Comparison of ENCODE assay signal across 8 mouse cellular contexts in genomic region chr1:78707280-78707679, GRCm38 (mm10). TPM values are rescaled to one million over a fixed set of nuclear protein-coding genes. Genes with fewer than 3 reads are reported as not detected.
DNase-seq lines count a peak whose midpoint lies in the region; ATAC-seq lines count a peak whose summit lies in the region.
"Had no signal": no experiment of that assay in that cellular context is flagged by ENCODE, and none has a peak within 500 bp of the region (broad histone marks: within the 10 kb centered on the region; RNA-seq: fewer than 3 reads in every experiment).

No protein-coding gene starts in this region.

- DNase-seq in kidney, adult 9 months = peak; percentile 26
- DNase-seq in 3T3-L1 (ENCODE audit: low read depth, low spot score) (peak; percentile 49), 416B (ENCODE audit: low read depth) (peak; percentile 68)
- peak; percentile 38 for DNase-seq in layer of hippocampus, adult 9-11 months
- no peak for DNase-seq in T-cell, adult 2 months (ENCODE audit: low spot score)
- no peak for DNase-seq in heart, embryonic 10.5 days (ENCODE audit: low spot score)

- H3K27ac ChIP-seq in kidney, embryonic 14.5 days (ENCODE audit: low read depth, low read length) = no peak overlapping the region
- no peak overlapping the region for H3K27ac ChIP-seq in heart, embryonic 10.5 days
- H3K27ac ChIP-seq: lung, embryonic 15.5 days had no signal

- no peak overlapping the region for H3K4me2 ChIP-seq in kidney, embryonic 14.5 days (replicated peaks; ENCODE audit: low read depth, low read length)
- H3K4me2 ChIP-seq: lung, embryonic 15.5 days had no signal

- no peak overlapping the region for H3K9ac ChIP-seq in kidney, embryonic 14.5 days (ENCODE audit: low read depth, low read length)
- H3K9ac ChIP-seq: lung, embryonic 15.5 days had no signal

- peaks cover 31% of the 10 kb centered on the region for H3K36me3 ChIP-seq in kidney, embryonic 14.5 days (ENCODE audit: control insufficient read depth, insufficient read depth, low read length)
- peaks cover 38% of the 10 kb centered on the region for H3K36me3 ChIP-seq in heart, embryonic 10.5 days

- H3K27me3 ChIP-seq in kidney, embryonic 14.5 days (ENCODE audit: control insufficient read depth, insufficient read depth, low read length) = no peaks in the 10 kb centered on the region
- H3K27me3 ChIP-seq in heart, embryonic 10.5 days (ENCODE audit: insufficient read depth, poor library complexity, severe bottlenecking) = no peaks in the 10 kb centered on the region
- H3K27me3 ChIP-seq: lung, embryonic 15.5 days had no signal

- H3K4me3 ChIP-seq in kidney, embryonic 14.5 days (ENCODE audit: low read length) = no peak overlapping the region
- H3K4me3 ChIP-seq in heart, embryonic 10.5 days = no peak overlapping the region
- H3K4me3 ChIP-seq: lung, embryonic 15.5 days had no signal

- ATAC-seq in kidney, embryonic 14.5 days (ENCODE audit: low FRiP score, low TSS enrichment) = no peak

- no peaks in the 10 kb centered on the region for H3K9me3 ChIP-seq in kidney, embryonic 14.5 days (ENCODE audit: control insufficient read depth, low read length)
- no peaks in the 10 kb centered on the region for H3K9me3 ChIP-seq in heart, embryonic 10.5 days
- H3K9me3 ChIP-seq: lung, embryonic 15.5 days had no signal

- WGBS in kidney, embryonic 14.5 days = 71% methylated on average over 4 of the region's 4 CpGs
- WGBS in heart, embryonic 10.5 days = 67% methylated on average over 4 of the region's 4 CpGs

- H3K4me1 ChIP-seq in kidney, embryonic 14.5 days (ENCODE audit: control insufficient read depth, insufficient read depth, low read length) = no peaks in the 10 kb centered on the region
- peaks cover under 1% of the 10 kb centered on the region; the same call in 1 of the 2 replicates for H3K4me1 ChIP-seq in heart, embryonic 10.5 days
- H3K4me1 ChIP-seq: lung, embryonic 15.5 days had no signal

RNA-seq across cellular contexts. Expression of gene Utp14b, which starts 49.4 kb away (rescaled TPM):
- polyA plus RNA-seq in kidney, embryonic 14.5 days (2014; fragmentation: Nextera tagmentation; extraction: Ambion mirVana) = 3.0 and 7.6 TPM in 2 replicates
- polyA plus RNA-seq in heart, embryonic 10.5 days (2016; fragmentation: Nextera tagmentation; extraction: Ambion mirVana) = 2.7 and 3.1 TPM in 2 replicates

RNA-seq across cellular contexts. Expression of gene Acsl3, which starts 49.7 kb away (rescaled TPM):
- polyA plus RNA-seq in kidney, embryonic 14.5 days (2014; fragmentation: Nextera tagmentation; extraction: Ambion mirVana) = 45.8 and 97.7 TPM in 2 replicates
- polyA plus RNA-seq in heart, embryonic 10.5 days (2016; fragmentation: Nextera tagmentation; extraction: Ambion mirVana) = 56.7 and 61.8 TPM in 2 replicates

Comparison
In these comparisons a context has a peak if more than half of its experiments do, and no peak if none do; other contexts are left out.
1. DNase-seq: peak in kidney, adult 9 months (single experiment), 3T3-L1 (single experiment), 416B (single experiment) and layer of hippocampus, adult 9-11 months (single experiment); none in T-cell, adult 2 months (single experiment) and heart, embryonic 10.5 days (single experiment).